Mouse (Mus musculus) embryonic facial prominence, embryonic 11.5 days (tissue): ENCODE data around the gene Ak5. TPM values are rescaled to one million over a fixed set of nuclear protein-coding genes. Genes with fewer than 3 reads are reported as not detected.
A peak's percentile ranks its signal among the peaks of the same experiment; 100 is the strongest.

Experiments used
- ATAC-seq: fragments of 200-750 bp; cut with Nextera tagmentation; replicated peaks from 2 replicates; pipeline ENCODE4 v1.8.0; 2017; ENCODE audit warnings: low read depth; ENCODE audit not compliant: insufficient number of reproducible peaks, low FRiP score, low TSS enrichment
- DNase-seq: peaks from one replicate; pipeline ENCODE4 v3.0.0-alpha.2; 2015; ENCODE audit warnings: low spot score
- H3K27ac ChIP-seq: fragments of 300-500 bp; sonication (generic); replicated peaks from 2 replicates; pipeline ENCODE4 v1.5.1; 2014; ENCODE audit warnings: mild to moderate bottlenecking, low read depth, low read length, control low read depth
- H3K27me3 ChIP-seq: fragments of 300-500 bp; sonication (generic); 2 replicates; pipeline ENCODE4 v1.6.1; 2014; ENCODE audit warnings: mild to moderate bottlenecking, low read length, moderate library complexity, mixed read lengths; ENCODE audit not compliant: control insufficient read depth, insufficient read depth
- H3K36me3 ChIP-seq: fragments of 300-500 bp; sonication (generic); replicated peaks from 2 replicates; pipeline ENCODE4 v1.6.1; 2014; ENCODE audit warnings: low read depth, mild to moderate bottlenecking, low read length, moderate library complexity, mixed read lengths; ENCODE audit not compliant: control insufficient read depth, insufficient read depth
- H3K4me1 ChIP-seq: fragments of 300-500 bp; sonication (generic); 2 replicates; pipeline ENCODE4 v1.6.1; 2014; ENCODE audit warnings: low read length, mixed read lengths; ENCODE audit not compliant: control insufficient read depth, insufficient read depth
- H3K4me2 ChIP-seq: fragments of 300-500 bp; sonication (generic); 2 replicates; pipeline ENCODE4 v1.6.1; 2014; ENCODE audit warnings: low read depth, mild to moderate bottlenecking, control low read depth, low read length, moderate library complexity
- H3K4me3 ChIP-seq: fragments of 300-500 bp; sonication (generic); 2 replicates; pipeline ENCODE4 v1.5.1; 2014; ENCODE audit warnings: low read depth, low read length, control low read depth
- H3K9ac ChIP-seq: fragments of 300-500 bp; sonication (generic); replicated peaks from 2 replicates; pipeline ENCODE4 v1.6.1; 2014; ENCODE audit warnings: mild to moderate bottlenecking, control low read depth, low read length
- H3K9me3 ChIP-seq: fragments of 300-500 bp; sonication (generic); replicated peaks from 2 replicates; pipeline ENCODE4 v1.6.1; 2016; ENCODE audit warnings: mild to moderate bottlenecking, low read length, inconsistent platforms, mixed read lengths; ENCODE audit not compliant: control insufficient read depth
- WGBS: fragments of 180-500 bp; shearing (Covaris S2); extraction: QIAGEN DNeasy Blood & Tissue Kit; methylation state at CpG from one replicate; pipeline ENCODE4 v1.1.7; 2014; 5-methylcytosine and 5-hydroxymethylcytosine counted together
- polyA plus RNA-seq: library from polyadenylated mRNA; unstranded; fragments of >200 nt; fragmentation: Nextera tagmentation; extraction: Ambion mirVana; gene quantifications from 2 replicates; pipeline ENCODE4 v1.2.1, GENCODE M21; 2014

The Ak5 gene
- polyA plus RNA-seq, 1 experiment from 2014 or later, result 0.63 TPM

- Histone ChIP-seq H3K4me1 (no peaks in the 10 kb centered on the region), H3K27me3 (peaks cover 5% of the 10 kb centered on the region), H3K4me2 (no peak overlapping the region), H3K36me3 (no peaks in the 10 kb centered on the region), H3K4me3 (no peak overlapping the region), H3K9me3 (no peaks in the 10 kb centered on the region), H3K9ac (no peak overlapping the region), H3K27ac (no peak overlapping the region)
- no peak for DNase-seq
- 81% methylated on average over 2 of the region's 2 CpGs for WGBS
- no peak for ATAC-seq
These were observed 633 bp upstream of the Ak5 start for GRCm38 (mm10) chr3:152668793-152669192.

GRCm38 (mm10) chr3:152667356-152668211 lies 576 bp downstream of the Ak5 start:
- ATAC-seq, result peak; percentile 61
- DNase-seq, result peak; percentile 64

GRCm38 (mm10) chr3:152666991-152667355 lies 1.2 kb downstream of the Ak5 start:
- no peak for ATAC-seq
- Histone ChIP-seq H3K9me3 (no peaks in the 10 kb centered on the region), H3K9ac (peak overlapping the region; percentile 15), H3K4me2 (peak overlapping the region; percentile 98), H3K4me3 (peak overlapping the region; percentile 56), H3K4me1 (no peaks in the 10 kb centered on the region), H3K36me3 (no peaks in the 10 kb centered on the region), H3K27me3 (peaks cover 5% of the 10 kb centered on the region), H3K27ac (no peak overlapping the region)
- WGBS, result under 1% methylated on average over 16 of the region's 16 CpGs
- peak; percentile 47 for DNase-seq

More at GRCm38 (mm10) chr3:152667356-152668211, 576 bp downstream of the Ak5 start:
- H3K9ac ChIP-seq, result peak overlapping the region; percentile 62
- peaks cover 5% of the 10 kb centered on the region for H3K27me3 ChIP-seq
- H3K4me3 ChIP-seq, result peak overlapping the region; percentile 56
- peak overlapping the region; percentile 98 for H3K4me2 ChIP-seq
- H3K9me3 ChIP-seq, result no peaks in the 10 kb centered on the region
- no peaks in the 10 kb centered on the region for H3K36me3 ChIP-seq
- WGBS, result under 1% methylated on average over 43 of the region's 82 CpGs
- H3K4me1 ChIP-seq, result no peaks in the 10 kb centered on the region
- H3K27ac ChIP-seq, result no peak overlapping the region

- 83% methylated on average over 2 of the region's 2 CpGs for WGBS
These were observed 9.6 kb downstream of the Ak5 start for GRCm38 (mm10) chr3:152658592-152658991.

GRCm38 (mm10) chr3:152651991-152652390 lies 16.2 kb downstream of the Ak5 start:
- H3K4me1 ChIP-seq, result no peaks in the 10 kb centered on the region
- no peaks in the 10 kb centered on the region for H3K9me3 ChIP-seq
- no peaks in the 10 kb centered on the region for H3K36me3 ChIP-seq
- 87% methylated on average over 2 of the region's 2 CpGs for WGBS
- H3K4me3 ChIP-seq, result no peak overlapping the region
- no peak overlapping the region for H3K9ac ChIP-seq
- no peak overlapping the region for H3K4me2 ChIP-seq
- no peaks in the 10 kb centered on the region for H3K27me3 ChIP-seq
- no peak for DNase-seq
- ATAC-seq, result no peak
- H3K27ac ChIP-seq, result no peak overlapping the region

More at GRCm38 (mm10) chr3:152658592-152658991, 9.6 kb downstream of the Ak5 start:
- no peaks in the 10 kb centered on the region for H3K36me3 ChIP-seq
- H3K9ac ChIP-seq, result no peak overlapping the region
- H3K9me3 ChIP-seq, result no peaks in the 10 kb centered on the region
- H3K27ac ChIP-seq, result no peak overlapping the region
- no peak for DNase-seq
- no peaks in the 10 kb centered on the region for H3K4me1 ChIP-seq
- no peak overlapping the region for H3K4me2 ChIP-seq
- no peak for ATAC-seq
- no peak overlapping the region for H3K4me3 ChIP-seq
- H3K27me3 ChIP-seq, result no peaks in the 10 kb centered on the region

GRCm38 (mm10) chr3:152644610-152645009 lies 23.6 kb downstream of the Ak5 start:
- Histone ChIP-seq H3K27me3 (no peaks in the 10 kb centered on the region), H3K4me3 (no peak overlapping the region), H3K27ac (no peak overlapping the region), H3K9me3 (no peaks in the 10 kb centered on the region), H3K9ac (no peak overlapping the region), H3K36me3 (no peaks in the 10 kb centered on the region), H3K4me2 (no peak overlapping the region), H3K4me1 (no peaks in the 10 kb centered on the region)
- 92% methylated on average over 5 of the region's 5 CpGs for WGBS
- DNase-seq (no peak), ATAC-seq (no peak)

- 82% methylated on average over 10 of the region's 10 CpGs for WGBS
- Histone ChIP-seq H3K27ac (no peak overlapping the region), H3K4me2 (no peak overlapping the region), H3K27me3 (no peaks in the 10 kb centered on the region), H3K36me3 (no peaks in the 10 kb centered on the region), H3K9me3 (no peaks in the 10 kb centered on the region), H3K4me3 (no peak overlapping the region), H3K4me1 (no peaks in the 10 kb centered on the region), H3K9ac (no peak overlapping the region)
- ATAC-seq (no peak), DNase-seq (no peak)
These were observed 42.9 kb downstream of the Ak5 start for GRCm38 (mm10) chr3:152625061-152625820.

GRCm38 (mm10) chr3:152620534-152620933 lies 47.6 kb downstream of the Ak5 start:
- no peaks in the 10 kb centered on the region for H3K36me3 ChIP-seq
- no peaks in the 10 kb centered on the region for H3K9me3 ChIP-seq
- H3K4me3 ChIP-seq, result no peak overlapping the region
- H3K4me1 ChIP-seq, result no peaks in the 10 kb centered on the region
- no peak overlapping the region for H3K27ac ChIP-seq
- no peak for DNase-seq
- WGBS, result 55% methylated on average over 11 of the region's 11 CpGs
- no peak for ATAC-seq
- H3K9ac ChIP-seq, result no peak overlapping the region
- H3K4me2 ChIP-seq, result no peak overlapping the region
- H3K27me3 ChIP-seq, result no peaks in the 10 kb centered on the region
